Mouse (Mus musculus): ENCODE measurements around the gene Slco3a1.

DNA sequence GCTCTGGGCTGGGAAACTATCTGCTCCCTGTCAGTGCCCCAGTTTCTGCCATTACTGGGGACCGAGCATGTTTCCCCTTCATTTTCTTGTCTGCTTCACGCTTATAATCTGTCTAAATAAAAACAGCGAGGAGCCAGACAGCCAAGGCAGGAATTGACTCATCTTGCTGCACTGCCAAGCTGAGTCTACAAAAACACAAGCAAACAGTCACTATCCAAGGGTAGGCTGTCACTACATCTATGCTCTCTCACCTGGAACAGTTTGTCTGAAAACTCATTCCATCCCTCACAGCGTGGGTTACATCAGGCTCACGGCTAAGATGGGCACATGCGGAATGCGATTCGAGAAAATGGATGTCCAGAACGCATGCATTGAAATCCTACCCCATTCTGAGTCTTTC lies 207.6 kb downstream of the Slco3a1 start:
- TF ChIP-seq POLR2A (IDR thresholded peaks at IDR 0.05; ENCODE audit: borderline replicate concordance, control insufficient read depth, low read depth, low read length) (no peak), CTCF (IDR thresholded peaks at IDR 0.05; ENCODE audit: control insufficient read depth, insufficient read depth, low read length) (no peak)

All from bone marrow, adult 2 months (tissue).